Mouse (Mus musculus) lung, postnatal 0 days (tissue): Measurements from ENCODE around the gene Dhrs13.
A peak's percentile ranks its signal among the peaks of the same experiment; 100 is the strongest.

Experiments used
- CTCF ChIP-seq: IDR thresholded peaks from 2 replicates; pipeline ENCODE4 v1.5.1; 2016; ENCODE audit warnings: antibody characterized with exemption, mild to moderate bottlenecking
- EP300 ChIP-seq: IDR thresholded peaks from 2 replicates; pipeline ENCODE4 v1.6.1; 2016; ENCODE audit warnings: antibody characterized with exemption, mild to moderate bottlenecking, control low read depth

GRCm38 (mm10) chr11:78031947-78032808 is at the start of gene Dhrs13:
- TF ChIP-seq CTCF = peak; percentile 92
- TF ChIP-seq EP300 = no peak
